Mouse (Mus musculus): ENCODE data around the gene B9d1.

Gene B9d1

GRCm38 (mm10) chr11:61504713-61505257 is at the start of gene B9d1:
B9d1 (plus strand) TSS chr11:61505144.
- in situ Hi-C loops (cut with MboI; ENCODE audit: low sequenced_read_pairs): loop anchor here (5.0 to 10.0 kb wide), 2 partner anchors 92 to 110 kb away; no protein-coding TSS in a partner anchor

GRCm38 (mm10) chr11:61464071-61464470 is 40.9 kb upstream of the B9d1 start:
- in situ Hi-C loops (cut with MboI; ENCODE audit: low sequenced_read_pairs): no loop called here

- in situ Hi-C loops (cut with MboI; ENCODE audit: low sequenced_read_pairs): no loop called here
Measured at GRCm38 (mm10) chr11:61465422-61465821, 39.5 kb upstream of the B9d1 start.

- in situ Hi-C loops (cut with MboI; ENCODE audit: low sequenced_read_pairs): no loop called here
Measured at GRCm38 (mm10) chr11:61468534-61468933, 36.4 kb upstream of the B9d1 start.

- in situ Hi-C loops (cut with MboI; ENCODE audit: low sequenced_read_pairs): no loop called here
Measured at GRCm38 (mm10) chr11:61469317-61469917, 35.5 kb upstream of the B9d1 start.

GRCm38 (mm10) chr11:61470880-61471279 is 34.1 kb upstream of the B9d1 start:
- in situ Hi-C loops (cut with MboI; ENCODE audit: low sequenced_read_pairs): no loop called here

- in situ Hi-C loops (cut with MboI; ENCODE audit: low sequenced_read_pairs): no loop called here
Measured at GRCm38 (mm10) chr11:61473630-61474029, 31.3 kb upstream of the B9d1 start.

GRCm38 (mm10) chr11:61476786-61477382 is 28.1 kb upstream of the B9d1 start:
- in situ Hi-C loops (cut with MboI; ENCODE audit: low sequenced_read_pairs): no loop called here

GRCm38 (mm10) chr11:61477566-61478508 is 27.1 kb upstream of the B9d1 start:
- in situ Hi-C loops (cut with MboI; ENCODE audit: low sequenced_read_pairs): no loop called here

GRCm38 (mm10) chr11:61478788-61479187 is 26.2 kb upstream of the B9d1 start:
- in situ Hi-C loops (cut with MboI; ENCODE audit: low sequenced_read_pairs): no loop called here

GRCm38 (mm10) chr11:61481239-61482090 is 23.5 kb upstream of the B9d1 start:
- in situ Hi-C loops (cut with MboI; ENCODE audit: low sequenced_read_pairs): no loop called here

GRCm38 (mm10) chr11:61483226-61483845 is 21.6 kb upstream of the B9d1 start:
- in situ Hi-C loops (cut with MboI; ENCODE audit: low sequenced_read_pairs): no loop called here

GRCm38 (mm10) chr11:61484256-61484612 is 20.7 kb upstream of the B9d1 start:
- in situ Hi-C loops (cut with MboI; ENCODE audit: low sequenced_read_pairs): no loop called here

GRCm38 (mm10) chr11:61484613-61485540 is 20.1 kb upstream of the B9d1 start, which contains the start of gene Mfap4:
Mfap4 (plus strand) TSS chr11:61485431.
- in situ Hi-C loops (cut with MboI; ENCODE audit: low sequenced_read_pairs): no loop called here

GRCm38 (mm10) chr11:61485541-61486457 is 19.1 kb upstream of the B9d1 start:
- in situ Hi-C loops (cut with MboI; ENCODE audit: low sequenced_read_pairs): no loop called here

- in situ Hi-C loops (cut with MboI; ENCODE audit: low sequenced_read_pairs): no loop called here
Measured at GRCm38 (mm10) chr11:61486458-61487219, 18.3 kb upstream of the B9d1 start.

GRCm38 (mm10) chr11:61487401-61487800 is 17.5 kb upstream of the B9d1 start:
- in situ Hi-C loops (cut with MboI; ENCODE audit: low sequenced_read_pairs): no loop called here

Measured in CH12F3 (cell line).